Mouse (Mus musculus) thymus, adult 2 months (tissue): ENCODE measurements around the gene Nyap1. TPM values are rescaled to one million over a fixed set of nuclear protein-coding genes. Genes with fewer than 3 reads are reported as not detected.
"Not testable (repeated sequence)": the region's sequence is repeated elsewhere in the genome, so short reads cannot be mapped to it uniquely, and the experiment has no call there.

Source experiments
- DNase-seq: peaks from one replicate; pipeline ENCODE4 v3.0.0; 2021
- H3K27ac ChIP-seq: fragments of 200-500 bp; 2 replicates; pipeline ENCODE4 v1.5.1; 2012; ENCODE audit warnings: low read length, control low read depth; ENCODE audit not compliant: control insufficient read depth, insufficient read depth
- H3K27me3 ChIP-seq: fragments of 200-500 bp; 2 replicates; pipeline ENCODE4 v1.6.1; 2012; ENCODE audit warnings: mild to moderate bottlenecking, low read length, moderate library complexity, mixed read lengths; ENCODE audit not compliant: control insufficient read depth, insufficient read depth
- H3K36me3 ChIP-seq: fragments of 200-500 bp; 2 replicates; pipeline ENCODE4 v1.6.1; 2012; ENCODE audit warnings: mild to moderate bottlenecking, low read length, moderate library complexity; ENCODE audit not compliant: control insufficient read depth, insufficient read depth
- H3K4me1 ChIP-seq: fragments of 200-500 bp; replicated peaks from 2 replicates; pipeline ENCODE4 v1.6.1; 2012; ENCODE audit warnings: low read length; ENCODE audit not compliant: control insufficient read depth, insufficient read depth
- H3K4me3 ChIP-seq: fragments of 200-500 bp; 2 replicates; pipeline ENCODE4 v1.5.1; 2012; ENCODE audit warnings: mild to moderate bottlenecking, low read length, control low read depth, moderate library complexity; ENCODE audit not compliant: control insufficient read depth, insufficient read depth
- CTCF ChIP-seq: fragments of 200-500 bp; IDR thresholded peaks from 2 replicates; pipeline ENCODE4 v1.5.1; 2012; ENCODE audit warnings: mild to moderate bottlenecking, control low read depth, low read length, moderate library complexity, borderline replicate concordance; ENCODE audit not compliant: control insufficient read depth, poor library complexity, insufficient read depth; ENCODE audit errors: extremely low read depth
- POLR2A ChIP-seq: fragments of 200-500 bp; IDR thresholded peaks from 2 replicates; pipeline ENCODE4 v1.6.1; 2012; ENCODE audit warnings: mild to moderate bottlenecking, low read length, control low read depth, moderate library complexity; ENCODE audit not compliant: control insufficient read depth, poor library complexity, insufficient read depth; ENCODE audit errors: extremely low read depth
- WGBS: fragments of 180-500 bp; shearing (Covaris S2); methylation state at CpG from one replicate; pipeline ENCODE4 v1.1.7; 2018; 5-methylcytosine and 5-hydroxymethylcytosine counted together
- polyA plus RNA-seq: library from polyadenylated mRNA; depleted of rRNA; stranded (reverse); fragments of >200 nt; gene quantifications from 2 replicates; pipeline ENCODE4 v1.2.3, GENCODE M21; 2012

Nyap1 gene
- polyA plus RNA-seq, 1 experiment = 97.2 TPM

DNA sequence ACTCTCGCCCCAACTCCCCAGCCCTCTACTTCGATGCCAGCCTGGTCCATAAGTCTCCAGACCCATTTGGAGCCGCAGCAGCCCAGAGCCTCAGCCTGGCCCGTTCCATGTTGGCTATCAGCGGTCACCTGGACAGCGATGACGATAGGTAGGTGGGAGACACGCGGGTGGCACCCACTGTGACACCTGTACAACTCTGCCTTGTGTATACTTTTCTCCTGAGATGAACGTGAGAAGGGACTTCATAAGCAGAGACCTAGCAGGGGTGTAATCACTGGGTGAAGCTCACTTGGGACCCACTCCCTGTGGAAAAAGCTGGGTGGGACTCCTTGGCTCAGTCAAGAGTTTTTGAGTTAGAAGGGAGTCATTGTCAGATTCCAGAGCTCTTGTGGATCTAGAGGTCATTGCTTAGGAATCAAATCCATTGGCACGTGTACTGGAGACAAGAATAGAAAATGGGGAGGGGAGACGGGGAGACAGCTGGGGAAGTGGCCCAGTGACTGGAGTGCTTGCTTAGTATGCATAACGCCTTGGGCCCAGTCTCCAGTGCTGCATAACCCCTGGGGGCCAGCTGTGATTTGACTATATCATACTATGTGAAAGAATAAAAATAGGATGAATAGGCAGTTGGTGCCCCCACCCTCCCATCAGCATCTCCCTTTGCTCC is 9.9 kb upstream of the Nyap1 start:
- 96% methylated on average over 13 of the region's 13 CpGs for WGBS

GRCm38 (mm10) chr5:137750212-137750611 is 8.8 kb upstream of the Nyap1 start:
- not testable (repeated sequence) for H3K27ac ChIP-seq, H3K4me3 ChIP-seq, H3K27me3 ChIP-seq, DNase-seq
- peaks cover 46% of the 10 kb centered on the region for H3K36me3 ChIP-seq
- H3K4me1 ChIP-seq = peaks cover 22% of the 10 kb centered on the region
- 95% methylated on average over 7 of the region's 8 CpGs for WGBS

More for the DNA sequence above, 9.9 kb upstream of the Nyap1 start:
- no peaks in the 10 kb centered on the region for H3K27me3 ChIP-seq
- no peak overlapping the region for H3K4me3 ChIP-seq
- no peak for TF ChIP-seq POLR2A
- TF ChIP-seq CTCF = no peak
- DNase-seq = no peak
- H3K27ac ChIP-seq = no peak overlapping the region
- peaks cover 58% of the 10 kb centered on the region for H3K36me3 ChIP-seq
- H3K4me1 ChIP-seq = peaks cover 25% of the 10 kb centered on the region

DNA sequence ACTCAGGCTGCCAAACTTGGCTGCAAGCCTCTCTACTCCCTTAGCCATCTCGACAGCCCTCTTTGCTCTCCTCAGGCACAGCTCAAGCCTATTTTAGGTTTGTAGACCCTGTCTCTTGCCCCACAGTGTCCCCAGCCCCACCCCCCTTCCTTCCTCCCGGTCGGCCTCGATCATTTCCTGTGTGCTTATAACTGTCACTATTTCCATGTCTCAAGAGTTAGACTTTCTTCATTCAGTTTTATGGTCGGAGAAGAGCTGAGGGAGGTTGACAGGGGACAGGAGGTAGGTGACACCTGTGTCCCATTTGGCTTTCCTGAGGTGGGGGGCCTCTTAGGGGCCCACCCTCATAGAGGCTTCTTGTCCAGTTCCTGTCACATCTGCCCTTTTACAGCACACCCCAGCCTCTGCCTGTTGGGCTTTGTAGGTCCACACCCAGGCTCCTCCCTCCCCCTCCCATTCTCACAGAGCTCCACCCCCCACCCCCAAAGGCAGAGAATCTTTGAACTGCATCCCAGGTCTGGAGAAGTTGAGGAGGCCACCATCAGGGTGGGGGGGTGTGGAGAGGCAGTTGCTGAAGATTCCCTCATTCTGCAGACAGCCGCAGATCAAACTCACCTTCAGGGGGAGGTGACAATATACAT is 7.9 kb upstream of the Nyap1 start:
- Histone ChIP-seq H3K4me3 (peak overlapping the region; percentile 97), H3K27me3 (no peaks in the 10 kb centered on the region), H3K36me3 (peaks cover 43% of the 10 kb centered on the region), H3K27ac (peak overlapping the region; percentile 94), H3K4me1 (peaks cover 22% of the 10 kb centered on the region)
- peak; percentile 67 for DNase-seq
- 6% methylated on average over 6 of the region's 6 CpGs for WGBS
- no peak for TF ChIP-seq CTCF
- TF ChIP-seq POLR2A = no peak

GRCm38 (mm10) chr5:137748130-137748770 is 6.8 kb upstream of the Nyap1 start:
- Histone ChIP-seq H3K4me1 (peaks cover 19% of the 10 kb centered on the region), H3K36me3 (peaks cover 33% of the 10 kb centered on the region), H3K27ac (peak overlapping the region; percentile 94), H3K27me3 (no peaks in the 10 kb centered on the region), H3K4me3 (peak overlapping the region; percentile 97)
- TF ChIP-seq CTCF (0 out of 2 replicates have a peak, but pooled peaks have one; percentile 17), POLR2A (no peak)
- WGBS = 3% methylated on average over 5 of the region's 5 CpGs
- DNase-seq = peak; percentile 46

GRCm38 (mm10) chr5:137747326-137747961 is 6.0 kb upstream of the Nyap1 start:
- H3K36me3 ChIP-seq = peaks cover 25% of the 10 kb centered on the region
- TF ChIP-seq CTCF = no peak; the same call in 1 of the 2 replicates
- TF ChIP-seq POLR2A = no peak; the same call in 1 of the 2 replicates
- peak overlapping the region; percentile 97 for H3K4me3 ChIP-seq
- H3K27ac ChIP-seq = peak overlapping the region; percentile 94
- H3K27me3 ChIP-seq = no peaks in the 10 kb centered on the region
- H3K4me1 ChIP-seq = peaks cover 16% of the 10 kb centered on the region
- WGBS = 0% methylated on average over 26 of the region's 26 CpGs
- peak; percentile 82 for DNase-seq

DNA sequence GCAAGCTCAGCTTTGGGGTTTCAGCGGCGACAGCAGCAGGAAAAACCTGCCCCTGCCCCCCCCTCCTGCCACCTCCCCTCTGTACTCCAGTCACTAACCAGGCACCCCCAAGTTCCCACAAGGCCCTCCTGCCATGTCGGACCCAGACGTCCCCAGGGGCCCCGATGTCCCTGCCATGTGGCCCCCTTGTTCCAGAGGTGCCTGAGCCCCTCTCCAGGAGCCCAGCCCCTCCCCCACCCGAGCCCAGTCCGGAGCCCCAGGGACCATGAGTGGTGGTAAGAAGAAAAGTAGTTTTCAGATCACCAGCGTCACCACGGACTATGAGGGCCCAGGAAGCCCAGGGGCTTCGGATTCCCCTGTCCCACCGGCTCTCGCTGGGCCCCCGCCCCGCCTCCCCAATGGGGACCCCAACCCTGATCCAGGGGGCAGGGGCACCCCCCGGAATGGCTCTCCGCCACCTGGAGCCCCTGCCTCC is 5.5 kb upstream of the Nyap1 start:
- WGBS = under 1% methylated on average over 16 of the region's 16 CpGs
- H3K4me1 ChIP-seq = peaks cover 16% of the 10 kb centered on the region
- peak overlapping the region; percentile 97 for H3K4me3 ChIP-seq
- H3K27ac ChIP-seq = peak overlapping the region; percentile 94
- H3K36me3 ChIP-seq = peaks cover 19% of the 10 kb centered on the region
- H3K27me3 ChIP-seq = no peaks in the 10 kb centered on the region
- DNase-seq = no peak
- TF ChIP-seq POLR2A = no peak
